14 mouse cellular contexts compared by ENCODE assay signal in genomic region chr7:126008139-126008788, GRCm38 (mm10).
DNase-seq lines count a peak whose midpoint lies in the region; ATAC-seq and TF ChIP-seq lines count a peak whose summit lies in the region.
"Had no signal": no experiment of that assay in that cellular context is flagged by ENCODE, and none has a peak within 500 bp of the region (broad histone marks: within the 10 kb centered on the region; RNA-seq: fewer than 3 reads in every experiment).

No protein-coding gene starts in this region.

- H3K4me2 ChIP-seq in forebrain, embryonic 15.5 days (replicated peaks): no peak overlapping the region
- H3K4me2 ChIP-seq in midbrain, embryonic 11.5 days: no peak overlapping the region
- no peak overlapping the region for H3K4me2 ChIP-seq in liver, postnatal 0 days (ENCODE audit: low read depth, low read length)
- H3K4me2 ChIP-seq: embryonic facial prominence, embryonic 13.5 days; heart, embryonic 13.5 days had no signal

- H3K36me3 ChIP-seq in heart, embryonic 10.5 days: no peaks in the 10 kb centered on the region
- H3K36me3 ChIP-seq in forebrain, embryonic 15.5 days: no peaks in the 10 kb centered on the region
- no peaks in the 10 kb centered on the region for H3K36me3 ChIP-seq in midbrain, embryonic 11.5 days (ENCODE audit: control insufficient read depth, insufficient read depth, low read length)
- H3K36me3 ChIP-seq in liver, postnatal 0 days (replicated peaks; ENCODE audit: insufficient read depth, low read length): no peaks in the 10 kb centered on the region
- H3K36me3 ChIP-seq: embryonic facial prominence, embryonic 13.5 days; heart, embryonic 13.5 days had no signal

- peak; percentile 31; the same call in 1 of the 2 replicates for ATAC-seq in forebrain, embryonic 15.5 days (replicated peaks)
- peak; percentile 60; the same call in 1 of the 2 replicates for ATAC-seq in midbrain, embryonic 11.5 days (ENCODE audit: low FRiP score)
- ATAC-seq in liver, postnatal 0 days: no peak
- ATAC-seq: intestine, postnatal 0 days had no signal

- no peaks in the 10 kb centered on the region for H3K27me3 ChIP-seq in heart, embryonic 10.5 days (ENCODE audit: insufficient read depth, poor library complexity, severe bottlenecking)
- peaks cover 3% of the 10 kb centered on the region; the same call in 1 of the 2 replicates for H3K27me3 ChIP-seq in forebrain, embryonic 15.5 days
- H3K27me3 ChIP-seq in midbrain, embryonic 11.5 days (ENCODE audit: control insufficient read depth, insufficient read depth, low read length): no peaks in the 10 kb centered on the region
- H3K27me3 ChIP-seq in liver, postnatal 0 days (ENCODE audit: insufficient read depth, low read length): no peaks in the 10 kb centered on the region
- H3K27me3 ChIP-seq: embryonic facial prominence, embryonic 13.5 days; heart, embryonic 13.5 days had no signal

- no peak overlapping the region for H3K4me3 ChIP-seq in heart, embryonic 10.5 days
- no peak overlapping the region for H3K4me3 ChIP-seq in forebrain, embryonic 15.5 days
- no peak overlapping the region for H3K4me3 ChIP-seq in midbrain, embryonic 11.5 days (ENCODE audit: low read depth, low read length)
- H3K4me3 ChIP-seq in liver, postnatal 0 days (ENCODE audit: low read depth, low read length): no peak overlapping the region
- H3K4me3 ChIP-seq: embryonic facial prominence, embryonic 13.5 days; heart, embryonic 13.5 days had no signal

- H3K9ac ChIP-seq in forebrain, embryonic 15.5 days (replicated peaks): no peak overlapping the region
- no peak overlapping the region for H3K9ac ChIP-seq in midbrain, embryonic 11.5 days (ENCODE audit: low read length)
- no peak overlapping the region for H3K9ac ChIP-seq in liver, postnatal 0 days (replicated peaks)
- H3K9ac ChIP-seq: embryonic facial prominence, embryonic 13.5 days; heart, embryonic 13.5 days had no signal

- no peak for TF ChIP-seq POLR2A in brain, embryonic 14.5 days (IDR thresholded peaks at IDR 0.05; ENCODE audit: borderline replicate concordance, extremely low read depth, insufficient read depth, insufficient read length, poor library complexity, severe bottlenecking)

- peaks cover 32% of the 10 kb centered on the region for H3K4me1 ChIP-seq in heart, embryonic 10.5 days
- peaks cover 46% of the 10 kb centered on the region for H3K4me1 ChIP-seq in forebrain, embryonic 15.5 days
- peaks cover 18% of the 10 kb centered on the region for H3K4me1 ChIP-seq in midbrain, embryonic 11.5 days (ENCODE audit: control insufficient read depth, insufficient read depth, low read length)
- H3K4me1 ChIP-seq in liver, postnatal 0 days (ENCODE audit: insufficient read depth): no peaks in the 10 kb centered on the region

- no peak for TF ChIP-seq EP300 in liver, postnatal 0 days (IDR thresholded peaks at IDR 0.05; ENCODE audit: low read depth)

- WGBS in heart, embryonic 10.5 days: 81% methylated on average over 4 of the region's 4 CpGs
- 66% methylated on average over 4 of the region's 4 CpGs for WGBS in forebrain, embryonic 15.5 days
- 65% methylated on average over 4 of the region's 4 CpGs for WGBS in midbrain, embryonic 11.5 days
- 76% methylated on average over 4 of the region's 4 CpGs for WGBS in liver, postnatal 0 days (ENCODE audit: insufficient replicate concordance)

- TF ChIP-seq CTCF in brain, embryonic 14.5 days (IDR thresholded peaks at IDR 0.05; ENCODE audit: borderline replicate concordance, extremely low read depth, insufficient read depth, insufficient read length): no peak
- no peak for TF ChIP-seq CTCF in liver, postnatal 0 days (IDR thresholded peaks at IDR 0.05; ENCODE audit: low read depth)

- 0 out of 2 replicates have a peak overlapping the region, but pooled peaks have one; percentile 23 for H3K27ac ChIP-seq in heart, embryonic 10.5 days
- 0 out of 2 replicates have a peak overlapping the region, but pooled peaks have one; percentile 17 for H3K27ac ChIP-seq in forebrain, embryonic 15.5 days (replicated peaks)
- H3K27ac ChIP-seq in midbrain, embryonic 11.5 days (ENCODE audit: low read depth, low read length): peak overlapping the region; percentile 68; the same call in 1 of the 2 replicates
- no peak overlapping the region for H3K27ac ChIP-seq in liver, postnatal 0 days (ENCODE audit: low read depth)
- H3K27ac ChIP-seq: embryonic facial prominence, embryonic 13.5 days; heart, embryonic 13.5 days had no signal

- no peaks in the 10 kb centered on the region for H3K9me3 ChIP-seq in heart, embryonic 10.5 days
- H3K9me3 ChIP-seq in forebrain, embryonic 15.5 days: no peaks in the 10 kb centered on the region
- no peaks in the 10 kb centered on the region for H3K9me3 ChIP-seq in midbrain, embryonic 11.5 days (ENCODE audit: control insufficient read depth, low read length)
- no peaks in the 10 kb centered on the region for H3K9me3 ChIP-seq in liver, postnatal 0 days (ENCODE audit: low read length)
- H3K9me3 ChIP-seq: embryonic facial prominence, embryonic 13.5 days; heart, embryonic 13.5 days had no signal

- no peak for DNase-seq in heart, embryonic 10.5 days (ENCODE audit: low spot score)
- no peak for DNase-seq in heart, adult 11 months
- DNase-seq in brain, embryonic 14.5 days (ENCODE audit: low read depth): peak; percentile 63
- peak; percentile 87 for DNase-seq in midbrain, embryonic 11.5 days (ENCODE audit: low spot score, missing footprints)
- no peak for DNase-seq in adrenal gland, postnatal 4 days (ENCODE audit: low spot score in 2 of 2)
- no peak for DNase-seq in liver, postnatal 0 days
- DNase-seq in retina, embryonic 14.5 days (ENCODE audit: low spot score): no peak
- DNase-seq: cerebellum, adult 11 months; liver; thymus, postnatal 4 days had no signal

Comparison
In these comparisons a context has a peak if more than half of its experiments do, and no peak if none do; other contexts are left out.
1. DNase-seq: peak in brain, embryonic 14.5 days (single experiment) and midbrain, embryonic 11.5 days (single experiment); none in heart, embryonic 10.5 days (single experiment), heart, adult 11 months (single experiment), adrenal gland, postnatal 4 days (0 of 2), liver, postnatal 0 days (single experiment) and retina, embryonic 14.5 days (single experiment).